ENCODE assay signal across 8 mouse cellular contexts in genomic region chr10:81105565-81106112, GRCm38 (mm10). TPM values are rescaled to one million over a fixed set of nuclear protein-coding genes. Genes with fewer than 3 reads are reported as not detected.
DNase-seq lines count a peak whose midpoint lies in the region; ATAC-seq lines count a peak whose summit lies in the region.

Map2k2 (plus strand) TSS chr10:81105915.

- peak within 1 kb of the TSS; percentile 75 to 97 for H3K4me3 ChIP-seq in heart, embryonic 14.5 days (ENCODE audit: control insufficient read depth in 1 of 2, insufficient read depth in 1 of 2, low read depth in 1 of 2, low read length in 2 of 2)
- peak within 1 kb of the TSS; percentile 93 for H3K4me3 ChIP-seq in liver, embryonic 13.5 days (replicated peaks)
- H3K4me3 ChIP-seq in neural tube, embryonic 12.5 days: peak within 1 kb of the TSS; percentile 92

- peak within 1 kb of the TSS; percentile 99 for H3K9ac ChIP-seq in heart, embryonic 14.5 days (ENCODE audit: low read length)
- peak within 1 kb of the TSS; percentile 96 for H3K9ac ChIP-seq in liver, embryonic 13.5 days
- H3K9ac ChIP-seq in neural tube, embryonic 12.5 days: peak within 1 kb of the TSS; percentile 97

- under 1% methylated on average over 56 of the region's 56 CpGs for WGBS in heart, embryonic 14.5 days
- under 1% methylated on average over 56 of the region's 56 CpGs for WGBS in liver, embryonic 13.5 days (ENCODE audit: insufficient replicate concordance)
- WGBS in neural tube, embryonic 12.5 days: under 1% methylated on average over 56 of the region's 56 CpGs

- H3K27ac ChIP-seq in heart, embryonic 14.5 days (replicated peaks in 1 of 2; ENCODE audit: control insufficient read depth in 1 of 2, insufficient read depth in 1 of 2, low read depth in 2 of 2, low read length in 2 of 2): peak within 1 kb of the TSS; percentile 93 to 99
- H3K27ac ChIP-seq in liver, embryonic 13.5 days: peak within 1 kb of the TSS; percentile 100
- peak within 1 kb of the TSS; percentile 98 for H3K27ac ChIP-seq in neural tube, embryonic 12.5 days

- DNase-seq in CD8-positive naive resting alpha-beta T cell, adult 2 months (ENCODE audit: low read depth in 2 of 2, low spot score in 2 of 2): peak; percentile 97 to 99
- DNase-seq in c-Kit-negative CD71-positive TER-119-positive erythroid progenitor cells, embryonic 14.5 days (ENCODE audit: low read depth, low spot score): peak; percentile 95
- DNase-seq in fibroblast of lung, adult 2 months (ENCODE audit: low read depth): peak; percentile 93
- peak; percentile 98 for DNase-seq in kidney, postnatal 14 days
- DNase-seq in liver, embryonic 13.5 days: peak; percentile 97
- peak; percentile 96 for DNase-seq in telencephalon, adult 2 months (ENCODE audit: low read depth, low spot score)

- H3K4me1 ChIP-seq in heart, embryonic 14.5 days (ENCODE audit: control insufficient read depth in 2 of 2, insufficient read depth in 2 of 2, low read length in 2 of 2): peaks cover 10 to 18% of the 10 kb centered on the region in 2 experiments
- peaks cover 73% of the 10 kb centered on the region for H3K4me1 ChIP-seq in liver, embryonic 13.5 days (replicated peaks)
- H3K4me1 ChIP-seq in neural tube, embryonic 12.5 days: peaks cover 20% of the 10 kb centered on the region

- peak within 1 kb of the TSS; percentile 90 for H3K4me2 ChIP-seq in heart, embryonic 14.5 days (ENCODE audit: low read length)
- peak within 1 kb of the TSS; percentile 93 for H3K4me2 ChIP-seq in liver, embryonic 13.5 days
- peak within 1 kb of the TSS; percentile 74 for H3K4me2 ChIP-seq in neural tube, embryonic 12.5 days (replicated peaks)

- H3K9me3 ChIP-seq in heart, embryonic 14.5 days (ENCODE audit: control insufficient read depth, low read length): no peaks in the 10 kb centered on the region
- H3K9me3 ChIP-seq in liver, embryonic 13.5 days (replicated peaks): no peaks in the 10 kb centered on the region
- H3K9me3 ChIP-seq in neural tube, embryonic 12.5 days: no peaks in the 10 kb centered on the region

- ATAC-seq in heart, embryonic 14.5 days (ENCODE audit: insufficient number of reproducible peaks, insufficient read depth, low FRiP score, low read depth): peak; percentile 91
- ATAC-seq in liver, embryonic 13.5 days (ENCODE audit: low read depth): peak; percentile 89
- peak; percentile 95 for ATAC-seq in neural tube, embryonic 12.5 days (ENCODE audit: low FRiP score, low read depth)

- no peaks in the 10 kb centered on the region for H3K27me3 ChIP-seq in heart, embryonic 14.5 days (ENCODE audit: control insufficient read depth, insufficient read depth, low read length)
- H3K27me3 ChIP-seq in liver, embryonic 13.5 days: no peaks in the 10 kb centered on the region
- 0 out of 2 replicates have a peak, but pooled peaks cover 3% of the 10 kb centered on the region for H3K27me3 ChIP-seq in neural tube, embryonic 12.5 days (replicated peaks)

- peaks cover 29% of the 10 kb centered on the region for H3K36me3 ChIP-seq in heart, embryonic 14.5 days (ENCODE audit: control insufficient read depth, insufficient read depth, low read length)
- H3K36me3 ChIP-seq in liver, embryonic 13.5 days: peaks cover 33% of the 10 kb centered on the region
- H3K36me3 ChIP-seq in neural tube, embryonic 12.5 days: peaks cover 26% of the 10 kb centered on the region

RNA-seq across cellular contexts. Expression of gene Map2k2, which starts in this region (rescaled TPM):
- 147 and 159 TPM in 2 replicates for polyA plus RNA-seq in heart, embryonic 14.5 days (2014; fragmentation: Nextera tagmentation; extraction: Ambion mirVana)
- polyA plus RNA-seq in liver, embryonic 13.5 days (2015; fragmentation: Nextera tagmentation; extraction: Ambion mirVana): 127 and 130 TPM in 2 replicates
- 230 and 232 TPM in 2 replicates for polyA plus RNA-seq in neural tube, embryonic 12.5 days (2016; fragmentation: Nextera tagmentation; extraction: Ambion mirVana)

Comparison
In these comparisons a context has a peak if more than half of its experiments do, and no peak if none do; other contexts are left out.
1. Peak in every context shown above with its lines: DNase-seq, ATAC-seq, H3K4me3 ChIP-seq and H3K27ac ChIP-seq.